Mouse (Mus musculus) lung, embryonic 14.5 days (tissue): ENCODE results near the gene Flcn. TPM values are rescaled to one million over a fixed set of nuclear protein-coding genes. Genes with fewer than 3 reads are reported as not detected.
A peak's percentile ranks its signal among the peaks of the same experiment; 100 is the strongest.

Experiments
- ATAC-seq: fragments of 200-750 bp; cut with Nextera tagmentation; 2 replicates; pipeline ENCODE4 v1.8.0; 2017; ENCODE audit warnings: mild to moderate bottlenecking, moderate TSS enrichment, moderate library complexity; ENCODE audit not compliant: insufficient read depth
- DNase-seq: peaks from one replicate; pipeline ENCODE4 v3.0.0-alpha.2; 2015
- H3K27ac ChIP-seq: fragments of 300-500 bp; sonication (generic); 2 replicates; pipeline ENCODE4 v1.5.1; 2014; ENCODE audit warnings: low read depth, mild to moderate bottlenecking, moderate library complexity
- H3K27me3 ChIP-seq: fragments of 300-500 bp; sonication (generic); 2 replicates; pipeline ENCODE4 v1.6.1; 2014; ENCODE audit warnings: low read length, control low read depth; ENCODE audit not compliant: insufficient read depth
- H3K36me3 ChIP-seq: fragments of 300-500 bp; sonication (generic); 2 replicates; pipeline ENCODE4 v1.6.1; 2014; ENCODE audit warnings: control low read depth; ENCODE audit not compliant: insufficient read depth
- H3K4me1 ChIP-seq: fragments of 300-500 bp; sonication (generic); 2 replicates; pipeline ENCODE4 v1.6.1; 2014; ENCODE audit warnings: antibody characterized with exemption, control low read depth; ENCODE audit not compliant: insufficient read depth
- H3K4me2 ChIP-seq: fragments of 300-500 bp; sonication (generic); 2 replicates; pipeline ENCODE4 v1.6.1; 2014; ENCODE audit warnings: mild to moderate bottlenecking
- H3K4me3 ChIP-seq: fragments of 300-500 bp; sonication (generic); 2 replicates; pipeline ENCODE4 v1.5.1; 2014; ENCODE audit warnings: low read depth, low read length
- H3K9ac ChIP-seq: fragments of 300-500 bp; sonication (generic); 2 replicates; pipeline ENCODE4 v1.6.1; 2014
- H3K9me3 ChIP-seq: fragments of 300-500 bp; sonication (generic); 2 replicates; pipeline ENCODE4 v1.6.1; 2016; ENCODE audit warnings: low read depth, low read length, control low read depth
- CTCF ChIP-seq: IDR thresholded peaks from 2 replicates; pipeline ENCODE4 v1.5.1; 2016; ENCODE audit warnings: antibody characterized with exemption, low read depth
- WGBS: fragments of 180-500 bp; shearing (Covaris S2); extraction: QIAGEN DNeasy Blood & Tissue Kit; methylation state at CpG from one replicate; pipeline ENCODE4 v1.1.7; 2014; 5-methylcytosine and 5-hydroxymethylcytosine counted together
- polyA plus RNA-seq: library from polyadenylated mRNA; unstranded; fragments of >200 nt; fragmentation: Nextera tagmentation; extraction: Ambion mirVana; gene quantifications from 2 replicates; pipeline ENCODE4 v1.2.1, GENCODE M21; 2014

Flcn gene
- polyA plus RNA-seq, 1 experiment from 2014 or later = 26.2 TPM

GRCm38 (mm10) chr11:59769738-59770137 lies 40.1 kb downstream of the Flcn start:
- no peak for TF ChIP-seq CTCF
- H3K9ac ChIP-seq = no peak overlapping the region
- H3K27me3 ChIP-seq = no peaks in the 10 kb centered on the region
- no peaks in the 10 kb centered on the region for H3K9me3 ChIP-seq
- no peaks in the 10 kb centered on the region for H3K4me1 ChIP-seq
- H3K4me2 ChIP-seq = no peak overlapping the region
- ATAC-seq = no peak
- no peak overlapping the region for H3K27ac ChIP-seq
- peaks cover 98% of the 10 kb centered on the region for H3K36me3 ChIP-seq
- no peak for DNase-seq
- H3K4me3 ChIP-seq = no peak overlapping the region
- WGBS = 76% methylated on average over 6 of the region's 6 CpGs

GRCm38 (mm10) chr11:59769307-59769706 lies 40.5 kb downstream of the Flcn start:
- ATAC-seq (no peak), DNase-seq (no peak)
- H3K4me2 ChIP-seq = no peak overlapping the region
- peaks cover 98% of the 10 kb centered on the region for H3K36me3 ChIP-seq
- no peak overlapping the region for H3K27ac ChIP-seq
- no peak overlapping the region for H3K4me3 ChIP-seq
- H3K9me3 ChIP-seq = no peaks in the 10 kb centered on the region
- H3K9ac ChIP-seq = no peak overlapping the region
- TF ChIP-seq CTCF = no peak
- WGBS = 81% methylated on average over 2 of the region's 2 CpGs
- no peaks in the 10 kb centered on the region for H3K27me3 ChIP-seq
- H3K4me1 ChIP-seq = no peaks in the 10 kb centered on the region

DNA sequence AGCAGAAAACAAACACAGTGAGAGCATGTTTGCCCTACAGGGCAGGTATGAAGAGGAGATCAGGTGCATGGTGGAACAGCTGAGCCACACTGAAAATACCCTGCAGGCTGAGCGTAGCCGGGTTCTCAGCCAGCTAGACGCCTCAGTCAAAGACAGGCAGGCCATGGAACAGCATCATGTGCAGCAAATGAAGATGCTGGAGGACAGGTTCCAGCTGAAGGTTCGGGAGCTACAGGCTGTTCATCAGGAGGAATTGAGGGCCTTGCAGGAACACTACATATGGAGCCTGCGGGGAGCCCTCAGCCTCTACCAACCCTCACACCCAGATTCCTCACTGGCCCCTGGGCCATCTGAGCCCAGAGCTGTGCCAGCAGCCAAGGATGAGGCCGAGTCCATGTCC lies 49.0 kb downstream of the Flcn start:
- H3K36me3 ChIP-seq = peaks cover 96% of the 10 kb centered on the region
- no peak overlapping the region for H3K4me2 ChIP-seq
- no peak for DNase-seq
- ATAC-seq = no peak
- no peaks in the 10 kb centered on the region for H3K27me3 ChIP-seq
- no peak overlapping the region for H3K9ac ChIP-seq
- no peak for TF ChIP-seq CTCF
- H3K9me3 ChIP-seq = no peaks in the 10 kb centered on the region
- H3K4me1 ChIP-seq = no peaks in the 10 kb centered on the region
- no peak overlapping the region for H3K4me3 ChIP-seq
- WGBS = 94% methylated on average over 6 of the region's 6 CpGs
- H3K27ac ChIP-seq = no peak overlapping the region

GRCm38 (mm10) chr11:59759626-59760025 lies 50.2 kb downstream of the Flcn start:
- no peak for ATAC-seq
- Histone ChIP-seq H3K9me3 (no peaks in the 10 kb centered on the region), H3K27ac (no peak overlapping the region), H3K4me3 (no peak overlapping the region), H3K4me2 (no peak overlapping the region), H3K36me3 (peaks cover 96% of the 10 kb centered on the region), H3K27me3 (no peaks in the 10 kb centered on the region), H3K9ac (no peak overlapping the region), H3K4me1 (no peaks in the 10 kb centered on the region)
- no peak for TF ChIP-seq CTCF
- WGBS = 73% methylated on average over 2 of the region's 2 CpGs
- DNase-seq = no peak

GRCm38 (mm10) chr11:59759178-59759577 lies 50.6 kb downstream of the Flcn start:
- 90% methylated on average over 4 of the region's 4 CpGs for WGBS
- Histone ChIP-seq H3K9ac (no peak overlapping the region), H3K4me2 (no peak overlapping the region), H3K36me3 (peaks cover 96% of the 10 kb centered on the region), H3K4me1 (no peaks in the 10 kb centered on the region), H3K4me3 (no peak overlapping the region), H3K27ac (no peak overlapping the region), H3K9me3 (no peaks in the 10 kb centered on the region), H3K27me3 (no peaks in the 10 kb centered on the region)
- DNase-seq (peak; percentile 31), ATAC-seq (no peak)
- no peak for TF ChIP-seq CTCF

- peaks cover 96% of the 10 kb centered on the region for H3K36me3 ChIP-seq
- H3K4me2 ChIP-seq = no peak overlapping the region
- H3K4me3 ChIP-seq = no peak overlapping the region
- H3K9me3 ChIP-seq = no peaks in the 10 kb centered on the region
- no peak overlapping the region for H3K27ac ChIP-seq
- no peaks in the 10 kb centered on the region for H3K27me3 ChIP-seq
- H3K9ac ChIP-seq = no peak overlapping the region
- WGBS = 83% methylated on average over 9 of the region's 9 CpGs
- DNase-seq (no peak), ATAC-seq (no peak)
- no peak for TF ChIP-seq CTCF
- no peaks in the 10 kb centered on the region for H3K4me1 ChIP-seq
These were observed 51.4 kb downstream of the Flcn start for GRCm38 (mm10) chr11:59758191-59758985.

- DNase-seq (no peak), ATAC-seq (no peak)
- Histone ChIP-seq H3K36me3 (peaks cover 99% of the 10 kb centered on the region), H3K27me3 (no peaks in the 10 kb centered on the region), H3K9me3 (no peaks in the 10 kb centered on the region), H3K27ac (no peak overlapping the region), H3K4me2 (no peak overlapping the region), H3K9ac (no peak overlapping the region), H3K4me1 (no peaks in the 10 kb centered on the region), H3K4me3 (no peak overlapping the region)
- no peak for TF ChIP-seq CTCF
- 93% methylated on average over 4 of the region's 4 CpGs for WGBS
These were observed 53.5 kb downstream of the Flcn start for GRCm38 (mm10) chr11:59756351-59756750.
